Mouse (Mus musculus) heart, adult 2 months (tissue): ENCODE measurements around the gene Zfp9. TPM values are rescaled to one million over a fixed set of nuclear protein-coding genes. Genes with fewer than 3 reads are reported as not detected.

Experiments used
- DNase-seq, 2 experiments: peaks; one replicate each; pipeline ENCODE4 v3.0.0; 2021
- H3K27ac ChIP-seq: fragments of 200-600 bp; 2 replicates; pipeline ENCODE4 v1.8.1; 2022
- H3K27me3 ChIP-seq: fragments of 200-500 bp; 2 replicates; pipeline ENCODE4 v1.6.1; 2012; ENCODE audit warnings: mild to moderate bottlenecking, low read length, inconsistent platforms, mixed read lengths; ENCODE audit not compliant: control insufficient read depth, insufficient read depth
- H3K36me3 ChIP-seq: fragments of 200-500 bp; 2 replicates; pipeline ENCODE4 v1.6.1; 2012; ENCODE audit warnings: low read length, inconsistent platforms; ENCODE audit not compliant: control insufficient read depth, insufficient read depth
- H3K4me1 ChIP-seq: fragments of 200-500 bp; 2 replicates; pipeline ENCODE4 v1.6.1; 2011; ENCODE audit warnings: low read length; ENCODE audit not compliant: control insufficient read depth, insufficient read depth
- H3K4me3 ChIP-seq: fragments of 200-600 bp; 2 replicates; pipeline ENCODE4 v1.8.1; 2022
- H3K79me2 ChIP-seq: fragments of 200-500 bp; replicated peaks from 2 replicates; pipeline ENCODE4 v1.6.1; 2012; ENCODE audit warnings: mild to moderate bottlenecking, inconsistent platforms, low read length, moderate library complexity, mixed read lengths; ENCODE audit not compliant: control insufficient read depth, insufficient read depth
- H3K9ac ChIP-seq: fragments of 200-500 bp; 2 replicates; pipeline ENCODE4 v1.6.1; 2012; ENCODE audit warnings: low read depth, mild to moderate bottlenecking, control low read depth, inconsistent platforms, low read length, mixed read lengths
- CTCF ChIP-seq: fragments of 200-600 bp; IDR thresholded peaks from 2 replicates; pipeline ENCODE4 v1.8.1; 2022; ENCODE audit warnings: antibody characterized with exemption, mild to moderate bottlenecking, moderate library complexity
- EP300 ChIP-seq: fragments of 200-500 bp; IDR thresholded peaks from 2 replicates; pipeline ENCODE4 v1.6.1; 2011; ENCODE audit warnings: low read depth, low read length, control low read depth; ENCODE audit not compliant: insufficient read depth
- POLR2A ChIP-seq: fragments of 200-500 bp; IDR thresholded peaks from 2 replicates; pipeline ENCODE4 v1.6.1; 2011; ENCODE audit warnings: mild to moderate bottlenecking, low read depth, low read length, control low read depth; ENCODE audit not compliant: insufficient read depth
- WGBS: fragments of 180-500 bp; shearing (Covaris S2); methylation state at CpG from one replicate; pipeline ENCODE4 v1.1.7; 2018; 5-methylcytosine and 5-hydroxymethylcytosine counted together
- intact Hi-C: fragments of 180-260 bp; cut with DNase I; formaldehyde crosslinking; loops from one replicate; pipeline ENCODE4 v1.15.1; 2025
- microRNA-seq, 2 experiments: library from miRNA; unstranded; fragments of <30 nt; microRNA quantifications; one replicate each; pipeline ENCODE4 v1.2.0; 2021
- polyA plus RNA-seq: library from polyadenylated mRNA; depleted of rRNA; stranded (reverse); fragments of >200 nt; gene quantifications from 2 replicates; pipeline ENCODE4 v1.2.3, GENCODE M21; 2012; rRNA removed
- total RNA-seq, 2 experiments: library from RNA; stranded (reverse); gene quantifications; 2 replicates each; pipeline ENCODE4 v1.2.3; 2021

The Zfp9 gene
- total and polyA plus RNA-seq, 3 experiments: 2.4 to 4.8 (median 4.8) TPM

DNA sequence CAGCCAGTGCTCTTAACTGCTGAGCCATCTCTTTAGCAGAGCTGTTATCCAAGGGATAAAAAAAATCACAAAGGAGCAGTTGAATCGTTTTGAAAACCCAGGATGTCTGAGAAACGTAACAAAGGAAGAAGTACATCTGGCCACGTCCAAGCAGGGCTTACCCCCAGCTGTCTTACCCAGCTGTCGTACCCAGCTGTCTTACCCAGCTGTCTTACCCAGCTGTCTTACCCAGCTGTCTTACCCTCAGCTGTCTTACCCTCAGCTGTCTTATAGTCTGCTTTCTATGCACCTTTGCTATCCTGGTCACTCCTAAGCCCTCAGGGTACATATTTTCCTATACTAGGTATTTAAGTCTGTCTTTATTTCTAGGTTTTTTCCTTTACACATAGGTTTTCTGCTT lies 47.6 kb downstream of the Zfp9 start:
- Histone ChIP-seq H3K4me3 (no peak overlapping the region), H3K36me3 (no peaks in the 10 kb centered on the region), H3K9ac (no peak overlapping the region), H3K79me2 (no peaks in the 10 kb centered on the region), H3K27ac (no peak overlapping the region), H3K27me3 (no peaks in the 10 kb centered on the region), H3K4me1 (no peaks in the 10 kb centered on the region)
- no peak for DNase-seq
- intact Hi-C loops: no loop called here
- no peak for TF ChIP-seq EP300
- TF ChIP-seq POLR2A: no peak
- no peak for TF ChIP-seq CTCF
- WGBS: 86% methylated on average over 4 of the region's 4 CpGs

DNA sequence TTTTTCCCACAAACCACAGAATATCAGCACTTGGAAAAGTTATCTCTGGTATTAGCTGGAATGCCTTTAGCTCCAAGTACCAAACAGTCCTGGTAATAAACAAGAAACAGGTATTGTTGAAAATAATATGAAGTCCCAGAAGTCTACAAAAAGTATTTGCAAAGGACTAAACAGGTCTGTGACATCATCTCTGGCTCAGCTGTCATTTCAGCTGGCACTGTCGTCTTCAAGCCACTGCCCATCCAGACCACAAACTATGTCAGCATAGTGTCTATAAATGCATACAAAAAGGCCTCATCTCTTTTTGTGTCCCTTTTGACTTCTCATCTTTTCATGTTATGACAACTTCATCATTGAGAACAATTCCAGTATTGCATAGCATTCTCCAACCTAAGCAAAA lies 52.5 kb downstream of the Zfp9 start:
- H3K79me2 ChIP-seq: no peaks in the 10 kb centered on the region
- intact Hi-C loops: no loop called here
- no peak overlapping the region for H3K9ac ChIP-seq
- no peak for DNase-seq
- 79% methylated on average over 1 of the region's 1 CpGs for WGBS
- H3K4me3 ChIP-seq: no peak overlapping the region
- H3K36me3 ChIP-seq: no peaks in the 10 kb centered on the region
- H3K27ac ChIP-seq: no peak overlapping the region
- H3K4me1 ChIP-seq: no peaks in the 10 kb centered on the region
- TF ChIP-seq EP300 (no peak), CTCF (no peak), POLR2A (no peak)
- H3K27me3 ChIP-seq: no peaks in the 10 kb centered on the region

DNA sequence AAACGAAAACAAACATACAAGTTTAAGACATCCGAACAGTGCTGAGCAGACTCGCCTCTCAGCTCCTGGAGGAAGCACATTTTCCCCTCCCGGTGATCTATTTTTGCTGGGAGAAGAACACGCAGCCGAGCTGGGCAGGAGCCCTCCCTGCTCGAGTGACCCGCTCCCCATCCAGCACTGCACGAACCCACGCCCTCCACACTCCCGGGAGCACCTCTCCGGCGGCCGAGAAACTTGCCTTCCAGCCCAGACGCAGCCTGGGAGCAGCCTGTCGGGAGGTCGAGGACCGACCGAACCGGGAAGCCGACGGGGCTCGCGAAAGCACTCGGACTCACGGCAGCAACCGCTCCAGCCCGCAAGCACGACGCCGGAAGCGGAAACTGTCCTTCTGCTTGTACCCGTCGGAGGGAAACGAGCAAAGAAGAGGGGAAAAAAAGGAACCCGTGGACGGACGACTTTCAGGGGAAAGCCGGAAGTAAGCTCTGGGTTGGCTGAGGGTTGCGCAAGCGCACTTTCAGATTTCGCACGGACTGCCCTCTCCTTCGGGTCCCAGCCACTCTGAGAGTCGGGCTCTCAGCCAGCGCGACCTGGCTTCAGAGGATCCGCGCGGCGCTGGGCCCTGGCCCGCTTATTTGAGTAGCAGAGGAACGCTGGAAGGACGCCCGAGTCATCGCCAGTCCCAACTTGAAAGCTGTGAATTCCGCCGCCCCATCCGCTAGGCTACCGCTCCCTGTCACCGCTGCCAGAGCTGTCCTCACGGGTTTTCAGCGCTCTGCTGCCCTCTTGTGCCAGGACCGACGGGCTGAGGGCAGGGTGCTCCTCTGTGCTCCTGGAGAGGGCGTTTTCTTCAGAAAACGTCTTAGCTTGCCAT lies 59.8 kb downstream of the Zfp9 start, which contains the start of gene Bms1:
Bms1 (minus strand) TSS at position 425 of the 871 bp plus-strand sequence.
- no peaks in the 10 kb centered on the region for H3K27me3 ChIP-seq
- peak; percentile 95 to 96 for DNase-seq
- H3K36me3 ChIP-seq: peaks cover 7% of the 10 kb centered on the region
- H3K4me3 ChIP-seq: peak within 1 kb of the TSS; percentile 84
- peak within 1 kb of the TSS; percentile 91 for H3K27ac ChIP-seq
- TF ChIP-seq POLR2A (peak; percentile 87), EP300 (peak; percentile 74), CTCF (peak; percentile 96)
- peak within 1 kb of the TSS; percentile 99 for H3K9ac ChIP-seq
- no peaks in the 10 kb centered on the region; the same call in 1 of the 2 replicates for H3K4me1 ChIP-seq
- H3K79me2 ChIP-seq: peaks cover 4% of the 10 kb centered on the region
- WGBS: under 1% methylated on average over 67 of the region's 67 CpGs
- intact Hi-C loops: loop anchor here (1.0 kb wide), 1 partner anchor 239 kb away; no protein-coding TSS in a partner anchor

Small RNA genes within 50 kb of the gene (microRNA-seq; reads per million reads assigned to microRNA genes)
- 0 reads per million in 2 experiments for gene Gm25953

Other genes with a start within 250 kb of the Zfp9 start
- gene Bms1, start 59.8 kb downstream of the Zfp9 start, total RNA-seq: 10 to 100 TPM; 19.3 to 22.4 TPM
- 3.9 and 7.0 TPM in 2 replicates for gene Bms1, start 59.8 kb downstream of the Zfp9 start, polyA plus RNA-seq
- 1 to 10 TPM; 1.6 to 1.8 TPM for gene Zfp248, start 23.8 kb downstream of the Zfp9 start, total RNA-seq
- gene Zfp248, start 23.8 kb downstream of the Zfp9 start, polyA plus RNA-seq: 0.92 and 1.1 TPM in 2 replicates
- 1 to 10 TPM; 1.7 to 2.2 TPM for gene Ankrd26, start 82.9 kb upstream of the Zfp9 start, total RNA-seq
- 0.49 and 0.79 TPM in 2 replicates for gene Ankrd26, start 82.9 kb upstream of the Zfp9 start, polyA plus RNA-seq